Mouse (Mus musculus) left cerebral cortex, postnatal 14 days (tissue): ENCODE measurements around the gene Mrm1. TPM values are rescaled to one million over a fixed set of nuclear protein-coding genes. Genes with fewer than 3 reads are reported as not detected.

ENCODE experiments used
- total RNA-seq, 2 experiments: library from RNA; stranded (reverse); gene quantifications; 2 replicates each; pipeline ENCODE4 v1.2.3; 2021

The Mrm1 gene
- total RNA-seq, 2 experiments from 2014 or later: 17.0 to 17.2 TPM

Other genes starting within 250 kb of the Mrm1 start
- gene Dhrs11, start 9.5 kb upstream of the Mrm1 start, total RNA-seq: 1 to 10 TPM; 7.2 to 7.6 TPM
- gene Ggnbp2, start 51.3 kb upstream of the Mrm1 start, total RNA-seq: 10 to 100 TPM; 78.1 to 81.8 TPM
- 10 to 100 TPM; 12.3 to 12.8 TPM for gene Myo19, start 60.6 kb upstream of the Mrm1 start, total RNA-seq
- gene Pigw, start 60.8 kb upstream of the Mrm1 start, total RNA-seq: 1 to 10 TPM; 7.5 to 9.5 TPM
- gene Znhit3, start 96.9 kb upstream of the Mrm1 start, total RNA-seq: 10 to 100 TPM; 28.0 to 34.8 TPM
- gene Car4, start 138.3 kb upstream of the Mrm1 start, total RNA-seq: 10 to 100 TPM; 75.6 to 99.5 TPM